In the genomic region with DNA sequence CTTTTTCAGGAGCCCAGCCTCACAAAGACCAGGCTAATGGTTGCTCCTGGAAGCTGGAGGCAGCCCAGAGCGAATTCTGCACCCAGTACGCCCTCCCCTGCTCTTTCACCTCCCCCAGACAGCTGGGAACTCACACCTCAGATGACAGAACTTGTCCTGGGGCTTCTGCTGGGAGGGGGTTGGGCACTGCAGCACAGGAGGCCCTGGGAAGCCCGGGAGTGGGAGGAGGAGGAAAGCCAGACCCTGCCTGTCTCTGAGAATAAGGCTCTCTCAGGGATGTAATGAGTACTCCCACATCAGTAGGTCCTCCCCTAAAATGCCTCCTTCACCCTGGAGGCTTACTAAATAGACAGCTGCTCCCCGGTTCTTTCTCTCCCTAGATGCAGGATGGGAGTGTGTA, we compare ENCODE assay signal across 11 mouse cellular contexts. TPM values are rescaled to one million over a fixed set of nuclear protein-coding genes. Genes with fewer than 3 reads are reported as not detected.
DNase-seq lines count a peak whose midpoint lies in the region; ATAC-seq and TF ChIP-seq lines count a peak whose summit lies in the region.
"Had no signal": no experiment of that assay in that cellular context is flagged by ENCODE, and none has a peak within 500 bp of the region (broad histone marks: within the 10 kb centered on the region; RNA-seq: fewer than 3 reads in every experiment).

No protein-coding gene starts in this region.

- no peak for ATAC-seq in midbrain, embryonic 12.5 days (ENCODE audit: low FRiP score, low read depth)
- no peak for ATAC-seq in midbrain, embryonic 11.5 days (ENCODE audit: low FRiP score)
- no peak for ATAC-seq in forebrain, postnatal 0 days

- H3K36me3 ChIP-seq in heart, embryonic 10.5 days, result peaks cover 29% of the 10 kb centered on the region
- H3K36me3 ChIP-seq in midbrain, embryonic 12.5 days, result peaks cover 23% of the 10 kb centered on the region
- no peaks in the 10 kb centered on the region; the same call in 1 of the 2 replicates for H3K36me3 ChIP-seq in midbrain, embryonic 11.5 days (ENCODE audit: control insufficient read depth, insufficient read depth, low read length)
- peaks cover 14% of the 10 kb centered on the region for H3K36me3 ChIP-seq in forebrain, postnatal 0 days (ENCODE audit: insufficient read depth)
- peaks cover 5% of the 10 kb centered on the region for H3K36me3 ChIP-seq in thymus, adult 2 months (ENCODE audit: control insufficient read depth, insufficient read depth, low read length)

- H3K4me1 ChIP-seq in heart, embryonic 10.5 days, result peaks cover 61% of the 10 kb centered on the region
- H3K4me1 ChIP-seq in midbrain, embryonic 12.5 days, result peaks cover 33% of the 10 kb centered on the region
- peaks cover 13% of the 10 kb centered on the region for H3K4me1 ChIP-seq in midbrain, embryonic 11.5 days (ENCODE audit: control insufficient read depth, insufficient read depth, low read length)
- peaks cover 14% of the 10 kb centered on the region for H3K4me1 ChIP-seq in forebrain, postnatal 0 days (ENCODE audit: insufficient read depth)
- H3K4me1 ChIP-seq in thymus, adult 2 months (replicated peaks; ENCODE audit: control insufficient read depth, insufficient read depth, low read length), result peaks cover 14% of the 10 kb centered on the region

- no peak for DNase-seq in heart, embryonic 10.5 days (ENCODE audit: low spot score)
- DNase-seq in heart, adult 8-10 months (ENCODE audit: low spot score), result no peak
- DNase-seq in midbrain, embryonic 11.5 days (ENCODE audit: low spot score, missing footprints), result no peak
- no peak for DNase-seq in forebrain, postnatal 0 days
- peak; percentile 41 for DNase-seq in right cerebral cortex, postnatal 14 days
- DNase-seq in thymus, adult 2 months, result no peak
- DNase-seq in natural killer cell, adult 2 months (ENCODE audit: low spot score in 2 of 2), result no peak
- DNase-seq: lung, postnatal 10 days; thymus, postnatal 14 days had no signal

- peak overlapping the region; percentile 16; the same call in 1 of the 2 replicates for H3K9ac ChIP-seq in midbrain, embryonic 12.5 days (replicated peaks)
- no peak overlapping the region for H3K9ac ChIP-seq in midbrain, embryonic 11.5 days (ENCODE audit: low read length)
- H3K9ac ChIP-seq in forebrain, postnatal 0 days, result peak overlapping the region; percentile 14; the same call in 1 of the 2 replicates

- no peaks in the 10 kb centered on the region for H3K27me3 ChIP-seq in heart, embryonic 10.5 days (ENCODE audit: insufficient read depth, poor library complexity, severe bottlenecking)
- no peaks in the 10 kb centered on the region for H3K27me3 ChIP-seq in midbrain, embryonic 12.5 days
- no peaks in the 10 kb centered on the region for H3K27me3 ChIP-seq in midbrain, embryonic 11.5 days (ENCODE audit: control insufficient read depth, insufficient read depth, low read length)
- H3K27me3 ChIP-seq in forebrain, postnatal 0 days (ENCODE audit: insufficient read depth, low read length), result no peaks in the 10 kb centered on the region
- H3K27me3 ChIP-seq in thymus, adult 2 months (ENCODE audit: control insufficient read depth, insufficient read depth, low read length), result no peaks in the 10 kb centered on the region

- peak overlapping the region; percentile 35 for H3K4me3 ChIP-seq in heart, embryonic 10.5 days
- no peak overlapping the region for H3K4me3 ChIP-seq in midbrain, embryonic 12.5 days
- no peak overlapping the region for H3K4me3 ChIP-seq in midbrain, embryonic 11.5 days (ENCODE audit: low read depth, low read length)
- no peak overlapping the region for H3K4me3 ChIP-seq in forebrain, postnatal 0 days (ENCODE audit: low read depth, low read length)
- no peak overlapping the region for H3K4me3 ChIP-seq in thymus, adult 2 months (ENCODE audit: control insufficient read depth, insufficient read depth, low read length)

- 15% methylated on average over 4 of the region's 4 CpGs for WGBS in heart, embryonic 10.5 days
- WGBS in midbrain, embryonic 12.5 days, result 39% methylated on average over 4 of the region's 4 CpGs
- WGBS in midbrain, embryonic 11.5 days, result 42% methylated on average over 4 of the region's 4 CpGs
- 49% methylated on average over 4 of the region's 4 CpGs for WGBS in forebrain, postnatal 0 days
- 79% methylated on average over 4 of the region's 4 CpGs for WGBS in thymus, adult 2 months

- no peak for TF ChIP-seq POLR2A in thymus, adult 2 months (IDR thresholded peaks at IDR 0.05; ENCODE audit: control insufficient read depth, extremely low read depth, insufficient read depth, low read length, poor library complexity)

- H3K27ac ChIP-seq in heart, embryonic 10.5 days, result peak overlapping the region; percentile 100
- 0 out of 2 replicates have a peak overlapping the region, but pooled peaks have one; percentile 35 for H3K27ac ChIP-seq in midbrain, embryonic 12.5 days (replicated peaks)
- no peak overlapping the region for H3K27ac ChIP-seq in midbrain, embryonic 11.5 days (ENCODE audit: low read depth, low read length)
- no peak overlapping the region for H3K27ac ChIP-seq in forebrain, postnatal 0 days (ENCODE audit: low read depth, low read length)
- H3K27ac ChIP-seq in thymus, adult 2 months (ENCODE audit: control insufficient read depth, insufficient read depth, low read length), result no peak overlapping the region

- H3K9me3 ChIP-seq in heart, embryonic 10.5 days, result no peaks in the 10 kb centered on the region
- H3K9me3 ChIP-seq in midbrain, embryonic 12.5 days, result no peaks in the 10 kb centered on the region
- no peaks in the 10 kb centered on the region for H3K9me3 ChIP-seq in midbrain, embryonic 11.5 days (ENCODE audit: control insufficient read depth, low read length)
- no peaks in the 10 kb centered on the region for H3K9me3 ChIP-seq in forebrain, postnatal 0 days (ENCODE audit: low read length)

- no peak for TF ChIP-seq CTCF in forebrain, postnatal 0 days (IDR thresholded peaks at IDR 0.05; ENCODE audit: low read depth)
- TF ChIP-seq CTCF in thymus, adult 2 months (IDR thresholded peaks at IDR 0.05; ENCODE audit: borderline replicate concordance, control insufficient read depth, extremely low read depth, insufficient read depth, low read length, poor library complexity), result no peak

- no peak overlapping the region for H3K4me2 ChIP-seq in midbrain, embryonic 12.5 days (replicated peaks)
- no peak overlapping the region for H3K4me2 ChIP-seq in midbrain, embryonic 11.5 days
- no peak overlapping the region for H3K4me2 ChIP-seq in forebrain, postnatal 0 days (ENCODE audit: low read depth)

RNA-seq across cellular contexts. Expression of gene Vamp2, which starts 1.2 kb away (rescaled TPM):
- polyA plus RNA-seq in heart, embryonic 10.5 days (2016; fragmentation: Nextera tagmentation; extraction: Ambion mirVana), result 85.8 and 93.0 TPM in 2 replicates
- total RNA-seq in heart, adult 8-10 months (2022), result 10 to 100 TPM; 57.1 to 72.2 (median 68.6) TPM
- 123 and 131 TPM in 2 replicates for polyA plus RNA-seq in midbrain, embryonic 12.5 days (2016; fragmentation: Nextera tagmentation; extraction: Ambion mirVana)
- 72.4 and 73.5 TPM in 2 replicates for polyA plus RNA-seq in midbrain, embryonic 11.5 days (2014; fragmentation: Nextera tagmentation; extraction: Ambion mirVana)
- total RNA-seq in forebrain, postnatal 0 days (2014; rRNA removed), result 76.8 and 104 TPM in 2 replicates
- 500 and 554 TPM in 2 replicates for polyA plus RNA-seq in forebrain, postnatal 0 days (2015; fragmentation: Nextera tagmentation; extraction: Ambion mirVana)
- 159 and 175 TPM in 2 replicates for polyA plus RNA-seq in thymus, adult 2 months (2012; rRNA removed)

RNA-seq across cellular contexts. Expression of gene Per1, which starts 7.9 kb away (rescaled TPM):
- polyA plus RNA-seq in heart, embryonic 10.5 days (2016; fragmentation: Nextera tagmentation; extraction: Ambion mirVana), result 8.0 and 8.8 TPM in 2 replicates
- 10 to 100 TPM; 33.3 to 81.2 (median 48.5) TPM for total RNA-seq in heart, adult 8-10 months (2022)
- 9.8 and 10.9 TPM in 2 replicates for polyA plus RNA-seq in midbrain, embryonic 12.5 days (2016; fragmentation: Nextera tagmentation; extraction: Ambion mirVana)
- 6.0 and 7.3 TPM in 2 replicates for polyA plus RNA-seq in midbrain, embryonic 11.5 days (2014; fragmentation: Nextera tagmentation; extraction: Ambion mirVana)
- total RNA-seq in forebrain, postnatal 0 days (2014; rRNA removed), result 16.5 and 38.3 TPM in 2 replicates
- 15.2 and 16.7 TPM in 2 replicates for polyA plus RNA-seq in forebrain, postnatal 0 days (2015; fragmentation: Nextera tagmentation; extraction: Ambion mirVana)
- polyA plus RNA-seq in thymus, adult 2 months (2012; rRNA removed), result 28.0 and 29.6 TPM in 2 replicates

RNA-seq across cellular contexts. Expression of gene Tmem107, which starts 16.5 kb away (rescaled TPM):
- polyA plus RNA-seq in heart, embryonic 10.5 days (2016; fragmentation: Nextera tagmentation; extraction: Ambion mirVana), result 29.1 and 30.4 TPM in 2 replicates
- 1 to 10 TPM; 6.3 to 8.4 (median 7.5) TPM for total RNA-seq in heart, adult 8-10 months (2022)
- 45.1 and 48.3 TPM in 2 replicates for polyA plus RNA-seq in midbrain, embryonic 12.5 days (2016; fragmentation: Nextera tagmentation; extraction: Ambion mirVana)
- polyA plus RNA-seq in midbrain, embryonic 11.5 days (2014; fragmentation: Nextera tagmentation; extraction: Ambion mirVana), result 53.5 and 57.7 TPM in 2 replicates
- total RNA-seq in forebrain, postnatal 0 days (2014; rRNA removed), result 32.7 and 45.6 TPM in 2 replicates
- 35.3 and 41.7 TPM in 2 replicates for polyA plus RNA-seq in forebrain, postnatal 0 days (2015; fragmentation: Nextera tagmentation; extraction: Ambion mirVana)
- polyA plus RNA-seq in thymus, adult 2 months (2012; rRNA removed), result 31.1 and 33.0 TPM in 2 replicates

RNA-seq across cellular contexts. Expression of gene Borcs6, which starts 27.6 kb away (rescaled TPM):
- polyA plus RNA-seq in heart, embryonic 10.5 days (2016; fragmentation: Nextera tagmentation; extraction: Ambion mirVana), result 8.2 and 9.0 TPM in 2 replicates
- total RNA-seq in heart, adult 8-10 months (2022), result 10 to 100 TPM; 16.1 to 18.7 (median 17.1) TPM
- polyA plus RNA-seq in midbrain, embryonic 12.5 days (2016; fragmentation: Nextera tagmentation; extraction: Ambion mirVana), result 13.3 and 16.3 TPM in 2 replicates
- polyA plus RNA-seq in midbrain, embryonic 11.5 days (2014; fragmentation: Nextera tagmentation; extraction: Ambion mirVana), result 8.8 and 9.8 TPM in 2 replicates
- 32.8 and 33.7 TPM in 2 replicates for total RNA-seq in forebrain, postnatal 0 days (2014; rRNA removed)
- polyA plus RNA-seq in forebrain, postnatal 0 days (2015; fragmentation: Nextera tagmentation; extraction: Ambion mirVana), result 20.9 and 21.7 TPM in 2 replicates
- polyA plus RNA-seq in thymus, adult 2 months (2012; rRNA removed), result 18.0 TPM in 2 replicates

RNA-seq across cellular contexts. Expression of gene Hes7, which starts 33.1 kb away (rescaled TPM):
- 0.60 and 0.63 TPM in 2 replicates for polyA plus RNA-seq in heart, embryonic 10.5 days (2016; fragmentation: Nextera tagmentation; extraction: Ambion mirVana)
- total RNA-seq in heart, adult 8-10 months (2022), result under 1 TPM in 1 of 4 experiments, not detected in 3; 0.12 TPM
- 0.21 and 0.38 TPM in 2 replicates for polyA plus RNA-seq in midbrain, embryonic 12.5 days (2016; fragmentation: Nextera tagmentation; extraction: Ambion mirVana)
- polyA plus RNA-seq in midbrain, embryonic 11.5 days (2014; fragmentation: Nextera tagmentation; extraction: Ambion mirVana), result 0.17 and 0.33 TPM in 2 replicates
- 1.2 and 1.6 TPM in 2 replicates for total RNA-seq in forebrain, postnatal 0 days (2014; rRNA removed)
- polyA plus RNA-seq in forebrain, postnatal 0 days (2015; fragmentation: Nextera tagmentation; extraction: Ambion mirVana), result 1.1 and 1.3 TPM in 2 replicates
- 0.69 and 1.1 TPM in 2 replicates for polyA plus RNA-seq in thymus, adult 2 months (2012; rRNA removed)
- total RNA-seq: ES-E14 had no signal

Comparison
In these comparisons a context has a peak if more than half of its experiments do, and no peak if none do; other contexts are left out.
1. H3K27ac ChIP-seq: peak in heart, embryonic 10.5 days (single experiment) and midbrain, embryonic 12.5 days (single experiment); none in midbrain, embryonic 11.5 days (single experiment), forebrain, postnatal 0 days (single experiment) and thymus, adult 2 months (single experiment).